Mouse (Mus musculus) intestine, postnatal 0 days (tissue): ENCODE measurements at regions not wholly inside any gene's neighbourhood (a gene's known extent, or its start where the extent isn't known, plus 50 kb on each side); places are given as distances from the start of the nearest gene placed in this dataset.

Experiments used
- ATAC-seq: fragments of 200-750 bp; cut with Nextera tagmentation; 2 replicates; pipeline ENCODE4 v1.8.0; 2017; ENCODE audit warnings: mild to moderate bottlenecking, moderate TSS enrichment, moderate library complexity
- H3K27ac ChIP-seq: fragments of 300-500 bp; sonication (generic); 2 replicates; pipeline ENCODE4 v1.5.1; 2014; ENCODE audit warnings: mild to moderate bottlenecking, low read depth, low read length, moderate library complexity
- H3K27me3 ChIP-seq: fragments of 300-500 bp; sonication (generic); replicated peaks from 2 replicates; pipeline ENCODE4 v1.6.1; 2014; ENCODE audit warnings: low read length, mixed read lengths; ENCODE audit not compliant: control insufficient read depth, insufficient read depth
- H3K36me3 ChIP-seq: fragments of 300-500 bp; sonication (generic); 2 replicates; pipeline ENCODE4 v1.6.1; 2014; ENCODE audit warnings: mild to moderate bottlenecking, moderate library complexity; ENCODE audit not compliant: control insufficient read depth, insufficient read depth
- H3K4me1 ChIP-seq: fragments of 300-500 bp; sonication (generic); replicated peaks from 2 replicates; pipeline ENCODE4 v1.6.1; 2014; ENCODE audit warnings: antibody characterized with exemption, low read length, mixed read lengths; ENCODE audit not compliant: control insufficient read depth, insufficient read depth
- H3K4me2 ChIP-seq: fragments of 300-500 bp; sonication (generic); replicated peaks from 2 replicates; pipeline ENCODE4 v1.6.1; 2014; ENCODE audit warnings: low read depth, mild to moderate bottlenecking, moderate library complexity
- H3K4me3 ChIP-seq: fragments of 300-500 bp; sonication (generic); 2 replicates; pipeline ENCODE4 v1.5.1; 2014; ENCODE audit warnings: low read depth, low read length
- H3K9ac ChIP-seq: fragments of 300-500 bp; sonication (generic); 2 replicates; pipeline ENCODE4 v1.6.1; 2014; ENCODE audit warnings: mild to moderate bottlenecking, low read depth, low read length
- H3K9me3 ChIP-seq: fragments of 300-500 bp; sonication (generic); 2 replicates; pipeline ENCODE4 v1.6.1; 2016; ENCODE audit warnings: mixed run types; ENCODE audit not compliant: control insufficient read depth
- CTCF ChIP-seq: sonication (generic); IDR thresholded peaks from 2 replicates; pipeline ENCODE4 v1.5.1; 2016; ENCODE audit warnings: low read depth, mild to moderate bottlenecking, control low read depth, antibody characterized with exemption, moderate library complexity
- WGBS: fragments of 180-500 bp; shearing (Covaris S2); extraction: QIAGEN DNeasy Blood & Tissue Kit; methylation state at CpG from one replicate; pipeline ENCODE4 v1.1.7; 2014; 5-methylcytosine and 5-hydroxymethylcytosine counted together

DNA sequence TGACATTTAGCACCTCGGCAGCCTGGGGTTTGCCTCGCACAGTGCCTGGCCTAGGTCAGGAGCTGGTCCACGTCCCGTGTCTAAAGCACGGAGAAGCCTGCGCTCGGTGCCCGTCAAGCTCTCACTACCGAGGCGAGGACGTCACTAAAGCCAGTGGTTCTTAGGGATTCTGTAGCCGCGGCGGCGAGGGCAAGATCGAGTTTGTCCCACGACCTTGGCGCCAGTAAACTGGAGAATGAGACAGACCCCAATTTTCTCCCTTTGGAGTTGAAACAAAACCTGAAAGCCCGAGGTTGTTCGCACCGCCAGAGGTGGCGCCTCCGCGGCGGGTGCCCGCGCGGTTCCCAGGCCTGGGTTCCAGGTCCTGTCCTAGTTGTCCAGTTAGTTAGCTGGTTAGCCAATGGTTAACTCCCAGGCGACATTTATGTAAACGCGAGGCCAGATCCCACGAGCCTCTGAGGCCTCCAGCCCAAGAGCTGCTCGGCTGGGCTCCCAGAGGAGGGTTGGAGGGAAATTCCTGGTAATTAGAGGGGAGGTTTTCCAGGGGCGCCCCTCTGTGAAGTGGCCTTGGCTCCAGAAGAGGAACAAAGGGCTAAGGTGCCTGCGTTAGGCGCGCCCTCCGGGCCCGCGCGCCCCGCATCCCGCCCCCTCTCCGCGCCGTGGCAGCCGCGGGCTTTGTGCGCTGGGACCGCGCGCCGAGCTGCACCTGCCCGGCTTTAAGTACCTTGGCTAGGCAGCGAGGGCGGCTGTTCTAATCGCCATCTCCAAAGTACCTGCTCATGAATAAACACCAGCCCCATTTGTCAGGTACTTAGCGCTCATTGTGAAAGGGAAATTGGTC, 74.0 kb downstream of the Rhcg start:
- no peaks in the 10 kb centered on the region for H3K4me1 ChIP-seq
- no peaks in the 10 kb centered on the region for H3K9me3 ChIP-seq
- no peak for ATAC-seq
- H3K27me3 ChIP-seq: peaks cover 88% of the 10 kb centered on the region
- no peak for TF ChIP-seq CTCF
- H3K4me3 ChIP-seq: no peak overlapping the region
- WGBS: under 1% methylated on average over 58 of the region's 58 CpGs
- no peak overlapping the region for H3K4me2 ChIP-seq
- H3K36me3 ChIP-seq: no peaks in the 10 kb centered on the region
- H3K27ac ChIP-seq: no peak overlapping the region
- no peak overlapping the region for H3K9ac ChIP-seq

DNA sequence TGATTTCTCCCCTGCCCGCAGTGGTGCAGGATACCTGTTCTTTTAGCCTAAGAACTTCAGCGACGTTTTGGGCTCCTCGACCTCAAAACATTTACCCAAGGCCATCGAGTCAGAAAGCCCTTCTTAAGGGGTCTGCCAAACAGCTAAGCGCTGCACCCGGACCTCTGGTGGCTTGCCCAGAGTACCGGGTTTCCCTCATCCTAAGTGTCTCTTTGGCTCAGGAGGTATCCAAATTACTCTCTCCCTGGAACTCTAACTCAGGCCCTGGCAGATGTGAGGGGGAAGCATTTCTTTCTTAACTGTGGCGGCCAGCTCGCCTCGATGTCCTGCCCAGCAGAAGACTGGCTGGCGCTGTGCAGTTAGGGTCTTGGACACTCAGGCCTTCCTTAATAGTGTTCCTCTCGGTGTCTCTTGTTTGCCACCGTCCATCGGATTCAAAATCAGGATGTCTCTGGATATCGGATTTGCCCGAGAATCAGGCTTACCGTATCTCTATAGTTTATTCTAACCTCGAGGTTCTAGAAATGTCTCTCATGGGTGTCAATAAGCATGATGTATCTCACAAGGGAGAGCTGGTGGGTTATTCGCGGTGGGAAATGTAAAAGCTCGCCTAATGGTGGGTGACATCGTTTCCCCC, 75.0 kb downstream of the Rhcg start:
- Histone ChIP-seq H3K27ac (no peak overlapping the region), H3K9me3 (no peaks in the 10 kb centered on the region), H3K27me3 (peaks cover 89% of the 10 kb centered on the region), H3K36me3 (no peaks in the 10 kb centered on the region), H3K4me2 (no peak overlapping the region), H3K4me3 (no peak overlapping the region), H3K9ac (no peak overlapping the region), H3K4me1 (no peaks in the 10 kb centered on the region)
- ATAC-seq: no peak
- no peak for TF ChIP-seq CTCF
- 4% methylated on average over 23 of the region's 23 CpGs for WGBS

DNA sequence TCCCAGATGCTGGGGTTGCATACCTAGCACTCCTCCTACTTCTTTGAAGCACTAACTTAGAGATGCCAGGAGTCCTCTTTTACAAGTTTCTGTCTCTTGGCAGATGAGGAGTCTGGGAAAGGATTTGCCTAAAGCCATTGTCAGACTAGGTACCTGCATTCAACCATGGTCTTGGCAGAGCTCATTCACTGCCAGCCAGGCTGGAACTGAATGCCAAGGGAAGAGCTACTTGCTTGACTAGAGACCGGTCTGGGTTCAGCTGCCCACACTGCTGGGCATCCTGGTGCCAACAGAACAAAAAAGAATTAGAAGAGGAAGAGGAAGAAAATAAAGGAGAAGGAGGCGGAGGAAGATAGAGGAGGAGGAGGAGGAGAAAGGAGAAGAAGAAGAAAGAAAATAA, 74.1 kb upstream of the Polg start:
- H3K27me3 ChIP-seq: peaks cover 94% of the 10 kb centered on the region
- 24% methylated on average over 2 of the region's 2 CpGs for WGBS

DNA sequence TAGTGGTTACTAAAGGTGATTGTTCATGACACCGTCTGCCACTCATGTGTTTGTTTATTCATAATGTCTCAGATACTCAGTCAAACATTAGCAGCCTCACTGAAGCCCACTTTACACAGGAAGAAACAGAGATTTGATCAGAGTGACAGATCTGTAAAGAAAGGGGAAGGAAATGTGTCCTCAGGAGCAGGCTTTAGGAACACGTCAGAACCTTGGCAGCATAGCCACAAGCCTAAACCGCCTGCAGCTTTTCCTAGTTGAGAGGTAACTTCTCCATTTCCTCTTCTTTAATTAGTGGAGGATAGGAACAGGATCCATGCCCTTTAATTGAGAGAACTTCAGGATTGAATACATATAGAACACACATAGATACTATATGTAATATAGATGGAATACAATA, 73.3 kb upstream of the Polg start:
- Histone ChIP-seq H3K9me3 (no peaks in the 10 kb centered on the region), H3K36me3 (no peaks in the 10 kb centered on the region), H3K4me1 (no peaks in the 10 kb centered on the region), H3K9ac (no peak overlapping the region), H3K4me2 (no peak overlapping the region), H3K4me3 (no peak overlapping the region), H3K27ac (no peak overlapping the region), H3K27me3 (peaks cover 94% of the 10 kb centered on the region)
- no peak for ATAC-seq
- TF ChIP-seq CTCF: no peak
- 8% methylated on average over 3 of the region's 3 CpGs for WGBS

More for the DNA sequence above, 74.1 kb upstream of the Polg start:
- TF ChIP-seq CTCF: no peak
- no peak for ATAC-seq
- Histone ChIP-seq H3K4me2 (no peak overlapping the region), H3K9me3 (no peaks in the 10 kb centered on the region), H3K36me3 (no peaks in the 10 kb centered on the region), H3K27ac (no peak overlapping the region), H3K4me3 (no peak overlapping the region), H3K9ac (no peak overlapping the region), H3K4me1 (no peaks in the 10 kb centered on the region)

DNA sequence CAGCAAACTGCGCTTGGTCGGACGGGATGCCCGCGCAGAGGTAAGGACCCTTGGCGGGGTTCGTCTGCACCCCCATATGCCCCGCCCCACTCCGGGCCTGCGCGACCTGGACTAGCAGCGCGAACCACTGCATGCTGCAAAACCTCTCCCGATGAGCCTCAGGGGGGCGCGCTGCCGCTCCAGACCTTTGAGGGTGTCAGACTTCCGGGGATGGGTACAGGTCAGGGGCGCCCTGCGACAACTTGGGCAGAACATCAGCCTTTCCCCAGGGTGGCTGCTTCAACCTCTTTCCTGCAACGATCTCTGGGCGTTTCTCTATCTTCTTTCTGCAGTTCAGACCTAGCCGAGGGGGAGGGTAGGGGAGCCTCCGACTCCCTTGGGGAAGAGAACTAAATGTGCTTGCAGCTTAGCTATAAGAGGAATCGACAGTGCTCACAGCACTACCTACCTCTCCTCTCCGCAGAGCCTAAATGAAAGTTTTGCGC, 70.0 kb upstream of the Polg start:
- Histone ChIP-seq H3K36me3 (no peaks in the 10 kb centered on the region), H3K9me3 (no peaks in the 10 kb centered on the region), H3K4me3 (peak overlapping the region; percentile 35), H3K4me2 (peak overlapping the region; percentile 64), H3K27me3 (peaks cover 94% of the 10 kb centered on the region), H3K4me1 (no peaks in the 10 kb centered on the region), H3K27ac (no peak overlapping the region), H3K9ac (no peak overlapping the region)
- peak; percentile 25 for TF ChIP-seq CTCF
- under 1% methylated on average over 27 of the region's 27 CpGs for WGBS
- no peak for ATAC-seq

DNA sequence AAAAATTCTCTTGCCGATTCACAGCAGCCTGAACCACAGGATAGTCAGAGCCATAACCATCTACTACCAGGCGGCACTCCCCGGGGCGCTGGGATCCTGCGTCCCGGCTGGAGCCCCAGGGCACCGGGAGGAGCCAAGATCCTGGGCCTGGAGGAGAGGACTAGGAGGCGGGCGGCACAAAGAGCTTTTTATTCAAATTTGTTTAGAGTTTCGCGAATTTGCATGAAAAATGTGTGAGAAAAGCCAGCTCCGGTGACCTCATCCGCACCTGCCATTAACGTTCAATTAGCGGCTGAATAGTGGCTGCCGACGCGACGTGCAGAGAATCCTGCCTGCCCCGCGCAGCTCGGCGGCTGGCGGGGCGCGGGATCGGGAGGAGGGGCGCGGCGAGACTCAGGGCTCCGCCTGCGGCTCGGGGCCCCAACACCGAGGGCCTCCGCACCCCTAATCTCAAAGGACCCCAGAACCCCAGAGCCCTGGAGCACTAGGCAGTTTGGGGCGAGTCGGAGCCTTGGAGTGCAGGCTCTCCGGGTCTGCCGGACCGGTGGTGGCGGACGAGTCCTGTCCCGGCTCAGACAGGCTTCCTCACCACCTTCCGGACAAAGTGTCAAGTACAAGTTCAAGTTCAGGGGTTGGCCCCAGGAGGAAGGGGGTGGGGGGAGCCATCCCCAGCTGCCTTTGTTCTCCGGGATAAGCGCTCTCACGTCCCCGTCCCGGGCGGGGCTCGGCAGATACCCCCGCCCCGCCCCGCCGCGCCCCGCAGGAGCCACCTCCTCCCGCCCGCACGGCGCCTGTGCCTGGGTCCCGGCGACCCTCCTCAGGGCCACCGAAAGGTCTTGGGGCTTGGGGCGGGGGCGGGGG, 69.3 kb upstream of the Polg start:
- peak overlapping the region; percentile 35 for H3K4me3 ChIP-seq
- H3K4me2 ChIP-seq: peak overlapping the region; percentile 64
- no peak overlapping the region for H3K27ac ChIP-seq
- no peaks in the 10 kb centered on the region for H3K36me3 ChIP-seq
- peaks cover 94% of the 10 kb centered on the region for H3K27me3 ChIP-seq
- no peak overlapping the region for H3K9ac ChIP-seq
- TF ChIP-seq CTCF: no peak
- WGBS: under 1% methylated on average over 61 of the region's 66 CpGs
- no peaks in the 10 kb centered on the region for H3K4me1 ChIP-seq
- no peak for ATAC-seq
- H3K9me3 ChIP-seq: no peaks in the 10 kb centered on the region
